Mouse (Mus musculus) gastrocnemius, postnatal 4 days (tissue): ENCODE measurements around the gene Wdr70. TPM values are rescaled to one million over a fixed set of nuclear protein-coding genes. Genes with fewer than 3 reads are reported as not detected.

Experiments
- DNase-seq, 2 experiments: peaks; one replicate each; pipeline ENCODE4 v3.0.0; 2021 to 2022; ENCODE audit warnings: low spot score in 2 of 2, mixed read lengths in 2 of 2
- total RNA-seq, 2 experiments: library from RNA; stranded (reverse); gene quantifications; 2 replicates each; pipeline ENCODE4 v1.2.3; 2021

Gene Wdr70
- total RNA-seq, 2 experiments from 2014 or later = 21.7 to 26.8 TPM

DNA sequence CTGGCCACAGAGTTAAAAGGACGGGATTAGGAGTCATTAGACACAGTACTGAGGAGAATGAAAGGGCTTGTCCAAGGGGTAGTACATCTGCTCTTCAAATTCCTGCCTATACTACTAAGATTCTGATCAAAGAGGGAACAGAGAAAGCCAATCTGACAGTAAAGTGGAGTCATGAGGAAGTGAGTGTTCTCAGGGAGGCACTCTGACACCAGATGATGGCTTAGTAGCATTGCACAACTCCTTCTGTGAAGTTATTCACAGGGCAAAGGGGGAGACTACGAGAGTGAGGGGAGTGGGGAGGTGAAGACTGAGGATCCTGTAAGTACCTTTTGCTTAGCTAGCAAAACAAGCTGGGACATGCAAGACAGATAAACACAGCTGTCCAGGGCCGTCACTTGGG is 61.2 kb downstream of the Wdr70 start:
- DNase-seq = no peak

DNA sequence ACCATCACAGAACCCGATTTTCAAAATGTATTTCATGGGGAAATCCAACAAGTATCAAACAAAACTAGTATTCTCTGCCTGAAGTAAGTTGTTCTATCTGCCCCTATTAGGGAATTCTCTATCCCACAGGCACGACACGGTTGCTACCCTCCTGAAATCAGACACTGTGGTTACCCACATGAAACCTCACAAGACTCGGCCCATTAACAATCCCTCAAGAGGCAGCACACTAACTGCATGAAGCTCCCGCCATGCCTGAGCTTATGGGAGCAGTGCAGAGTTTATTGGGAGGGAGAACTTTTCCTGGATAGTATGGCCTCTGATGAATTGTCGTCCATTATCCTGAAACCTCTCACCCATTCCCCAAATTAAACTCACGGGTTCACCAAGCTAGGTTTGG is 67.8 kb downstream of the Wdr70 start:
- DNase-seq = no peak

DNA sequence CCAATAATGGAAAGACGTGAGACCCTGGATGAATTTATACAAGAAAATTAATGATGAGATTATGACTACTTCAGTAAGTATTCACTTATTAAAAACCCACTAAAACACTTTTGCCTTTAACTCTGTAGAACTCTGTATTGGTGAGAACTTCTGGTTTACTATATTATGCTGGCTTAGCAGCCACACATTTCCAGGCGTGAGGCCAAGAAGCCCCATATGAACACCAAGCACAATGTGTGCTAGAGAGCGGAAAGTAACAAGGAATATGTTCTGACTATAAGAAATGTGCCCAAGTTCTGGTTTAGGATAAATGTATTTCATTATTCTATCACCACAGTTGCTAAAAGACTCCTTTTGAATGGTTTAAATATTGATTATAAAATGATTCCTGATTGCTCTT is 68.4 kb downstream of the Wdr70 start:
- no peak for DNase-seq

DNA sequence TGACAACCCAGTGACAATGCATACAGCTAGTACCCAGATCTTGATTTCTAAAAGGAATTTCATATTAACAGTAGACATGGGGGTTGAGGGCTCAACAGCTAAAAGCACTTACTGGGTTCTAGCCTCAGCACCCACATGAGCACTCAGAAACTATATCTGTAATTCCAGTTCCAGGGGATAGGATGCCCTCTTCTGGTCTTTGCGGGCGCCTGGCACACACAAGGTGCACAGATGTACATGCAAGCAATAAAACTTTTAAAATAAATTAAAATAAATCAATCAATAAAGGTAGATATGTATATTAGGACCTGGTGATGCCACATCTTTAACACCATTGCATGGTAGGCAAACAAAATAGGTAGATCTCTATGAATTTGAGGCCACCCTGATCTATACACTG is 71.5 kb downstream of the Wdr70 start:
- DNase-seq = no peak

DNA sequence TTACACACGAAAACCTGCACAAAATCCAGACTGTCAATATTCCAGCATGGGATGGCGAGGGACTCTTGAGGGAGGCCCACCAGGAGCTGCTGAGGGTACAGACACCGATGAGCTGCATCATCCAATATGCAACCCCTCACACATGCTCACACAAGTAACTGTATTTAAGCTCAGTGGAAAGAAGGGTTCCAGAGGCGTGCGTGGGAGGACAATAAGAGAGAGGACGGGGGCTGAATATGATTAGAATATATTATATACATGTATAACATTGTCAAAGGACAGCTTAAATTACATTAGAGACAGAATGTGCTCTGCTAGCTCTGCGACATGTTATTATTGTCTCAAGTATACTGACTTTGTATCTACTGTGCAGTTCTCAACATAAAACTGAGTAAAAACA is 87.6 kb downstream of the Wdr70 start:
- DNase-seq = no peak

DNA sequence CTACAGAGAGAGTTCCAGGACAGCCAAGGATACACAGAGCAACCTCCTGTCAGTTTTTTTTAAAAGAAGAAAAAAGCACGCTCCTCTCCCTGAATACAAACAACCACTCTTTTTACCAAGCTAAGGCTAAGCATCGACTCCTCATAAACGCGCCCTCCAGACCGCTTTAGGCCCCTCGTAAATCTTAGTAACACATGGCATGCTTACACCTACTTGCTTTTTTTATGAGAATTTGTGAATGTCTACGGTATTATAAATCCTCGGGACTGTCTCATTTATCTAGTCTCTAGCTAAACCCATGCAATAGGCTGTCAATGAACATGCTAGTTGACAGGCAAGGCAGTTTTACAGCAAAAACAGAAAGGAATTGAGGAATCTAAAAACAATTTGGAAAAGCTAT is 91.6 kb downstream of the Wdr70 start:
- no peak for DNase-seq

DNA sequence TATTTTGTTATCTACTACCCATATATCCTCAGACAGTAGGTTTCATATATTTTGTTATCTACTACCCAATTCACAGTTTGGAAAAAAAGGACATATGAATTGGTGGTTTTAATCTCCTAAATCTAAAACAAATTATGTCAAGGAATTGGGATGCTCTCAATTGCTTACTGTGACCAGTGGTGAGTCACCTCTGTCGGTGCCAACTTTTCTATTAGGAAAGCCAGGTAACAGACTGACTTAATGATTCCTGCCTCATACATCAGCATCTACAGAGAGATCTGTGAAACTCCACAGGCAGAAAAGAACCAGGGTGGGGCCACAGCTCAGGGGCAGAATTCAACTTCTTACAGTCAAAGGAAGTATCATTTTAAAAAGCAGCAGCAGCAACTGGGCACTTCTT is 93.0 kb downstream of the Wdr70 start:
- no peak for DNase-seq

DNA sequence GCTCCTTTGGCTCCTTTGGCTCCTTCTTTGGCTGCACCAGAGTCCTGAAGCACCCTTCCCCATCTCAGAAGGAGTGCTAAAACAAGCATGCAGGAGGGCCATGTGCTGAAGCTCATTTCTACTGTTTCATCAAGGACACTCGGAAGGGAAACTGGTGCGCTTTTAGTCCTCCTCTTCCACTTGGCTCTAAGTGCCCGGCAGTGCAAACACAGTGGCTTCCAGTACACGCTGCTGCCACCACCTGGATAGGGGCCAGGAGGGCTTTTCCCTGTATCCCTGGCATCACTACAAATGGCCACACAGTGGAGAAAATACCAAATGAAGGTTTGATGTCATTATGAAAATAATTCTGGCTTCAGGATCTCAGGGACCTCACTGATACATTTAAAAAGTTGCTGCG is 93.5 kb downstream of the Wdr70 start:
- DNase-seq = no peak

DNA sequence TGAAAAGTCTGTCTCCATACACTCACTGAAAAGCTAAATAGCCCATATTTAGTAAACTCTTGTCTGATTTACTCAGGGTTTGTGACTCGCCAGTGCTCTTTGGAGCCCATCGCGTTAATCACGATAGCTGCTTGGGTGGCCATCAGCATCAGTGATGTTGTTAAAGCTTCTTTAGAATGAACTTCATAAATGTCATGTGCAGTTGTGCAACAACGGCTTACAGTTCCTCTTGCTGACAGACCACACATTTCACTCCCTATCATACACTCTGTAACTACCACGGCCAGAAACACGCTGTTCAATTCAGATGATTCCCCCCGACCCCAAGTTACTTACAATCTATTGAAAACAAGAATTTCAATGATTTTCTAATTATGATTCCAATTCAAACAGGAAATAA is 95.2 kb downstream of the Wdr70 start:
- DNase-seq = no peak

DNA sequence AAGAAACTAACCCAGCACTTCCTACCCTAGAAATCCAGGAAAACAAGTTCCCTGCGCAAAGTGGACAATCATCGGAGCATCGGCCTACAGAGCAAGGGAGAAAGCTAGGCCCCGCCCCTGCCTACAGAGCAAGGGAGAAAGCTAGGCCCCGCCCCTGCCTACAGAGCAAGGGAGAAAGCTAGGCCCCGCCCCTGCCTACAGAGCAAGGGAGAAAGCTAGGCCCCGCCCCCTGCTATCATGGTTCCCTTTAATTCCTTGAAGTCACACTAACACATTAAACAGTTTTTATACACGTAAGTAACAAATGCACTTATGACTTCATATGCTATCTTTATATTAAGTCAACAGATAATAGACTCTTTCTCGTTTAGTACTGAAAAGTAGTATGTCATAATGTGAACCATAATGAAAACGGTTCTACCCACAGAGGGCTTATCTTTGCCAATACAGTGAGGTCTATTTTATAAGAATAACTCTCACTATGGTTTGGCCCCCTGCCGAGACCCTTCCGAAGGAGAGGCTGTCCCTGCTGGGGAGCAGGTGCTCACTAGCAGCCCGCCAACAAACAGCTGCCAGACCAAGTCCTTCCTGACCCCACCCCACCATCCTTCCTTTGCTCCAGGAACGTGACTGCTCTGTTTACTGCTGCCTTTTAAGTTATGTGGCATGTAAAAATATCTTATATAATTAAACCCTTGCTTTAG is 100.0 kb downstream of the Wdr70 start:
- DNase-seq = no peak

DNA sequence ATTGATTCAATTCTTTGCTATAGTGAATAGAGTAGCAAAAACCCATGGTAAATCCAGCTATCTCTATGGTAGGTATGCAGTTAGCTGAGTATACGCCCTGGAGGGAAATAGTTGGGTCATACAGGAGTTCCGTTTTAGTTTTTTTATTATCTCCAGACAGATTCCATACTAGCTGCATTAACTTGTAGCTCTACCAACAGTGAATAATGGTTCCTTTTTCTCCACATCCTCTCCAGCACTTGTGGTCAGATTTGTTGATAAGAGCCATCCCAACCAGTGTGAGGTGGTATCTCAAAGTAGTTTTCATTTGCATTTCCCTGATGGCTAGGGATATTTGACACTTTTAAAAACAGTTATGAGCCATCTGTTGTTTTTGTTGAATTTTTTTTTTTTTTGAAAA is 100.9 kb downstream of the Wdr70 start:
- no peak for DNase-seq

DNA sequence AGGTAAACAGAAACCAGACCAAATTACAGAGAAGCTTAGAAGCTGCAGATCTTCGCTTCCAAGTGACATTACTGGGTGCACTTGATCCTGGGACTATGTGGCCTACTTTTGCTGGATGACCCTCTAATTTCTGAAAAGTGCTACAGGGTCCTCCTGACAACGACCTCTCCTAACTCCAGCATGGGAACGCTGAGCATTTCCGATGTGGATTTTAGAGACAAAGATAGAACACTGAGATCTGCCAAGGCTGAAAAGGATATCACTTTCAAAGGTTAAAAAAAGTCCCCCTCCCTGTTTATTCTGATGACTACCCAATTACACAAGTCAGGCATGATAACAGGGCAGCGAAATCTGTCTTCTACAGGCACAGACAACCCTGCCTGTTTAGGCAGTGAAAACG is 105.3 kb downstream of the Wdr70 start:
- DNase-seq = no peak

DNA sequence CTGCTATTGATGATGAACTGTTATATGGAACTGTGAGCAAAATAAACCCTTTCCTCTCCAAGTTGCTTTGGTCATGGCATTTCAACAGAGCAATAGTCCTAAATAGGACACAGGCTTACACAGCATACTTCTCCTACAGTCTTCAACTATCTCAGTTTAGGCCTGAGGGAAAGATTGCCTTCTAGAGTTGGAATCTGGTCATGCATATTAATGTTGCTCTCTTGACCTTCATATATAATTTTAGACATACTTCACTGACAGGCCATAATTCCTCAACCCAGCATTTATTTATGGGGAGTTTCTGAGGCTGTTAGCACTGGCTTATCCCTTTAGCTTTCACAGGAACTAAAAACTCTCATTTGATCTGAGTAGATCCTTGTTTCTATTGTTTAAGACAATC is 108.9 kb downstream of the Wdr70 start:
- DNase-seq = no peak

DNA sequence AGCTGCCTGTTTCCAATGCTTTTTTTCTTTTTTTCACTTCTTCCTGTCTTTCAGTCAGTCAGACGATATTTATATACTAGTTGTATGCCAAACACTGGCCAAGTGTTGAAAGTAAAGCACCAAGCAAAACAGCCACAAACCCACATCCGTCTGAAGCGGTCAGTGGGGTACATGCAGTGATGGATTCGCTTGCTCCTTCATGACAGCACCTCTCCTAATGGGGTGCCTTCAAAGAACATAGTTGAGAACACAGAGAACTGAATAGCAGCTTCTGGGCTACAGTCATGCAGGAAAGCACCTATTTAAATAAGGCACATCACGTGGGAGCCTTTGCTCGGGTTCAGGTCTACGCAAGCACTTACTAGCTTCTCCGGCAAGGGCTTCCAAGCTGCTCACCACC is 111.6 kb downstream of the Wdr70 start:
- DNase-seq = no peak

DNA sequence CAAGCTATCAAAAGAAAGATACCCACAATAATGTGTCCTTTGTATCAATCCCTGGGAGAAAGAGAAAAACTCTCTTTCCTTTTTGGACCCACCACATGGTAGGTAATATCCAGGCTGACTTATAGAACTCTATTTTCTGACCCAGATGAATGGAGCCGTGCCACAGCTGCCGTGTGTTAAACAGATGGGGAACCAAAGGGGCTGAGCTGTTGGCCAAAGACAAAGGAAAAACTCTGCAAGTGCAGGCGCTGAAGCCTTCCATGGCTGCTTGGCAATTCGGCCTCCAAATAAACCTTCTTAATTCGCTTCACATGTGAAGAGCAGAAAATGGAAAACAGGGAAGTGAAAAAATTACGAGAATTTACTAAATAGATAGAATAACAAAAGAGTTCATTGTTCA is 112.7 kb downstream of the Wdr70 start:
- DNase-seq = no peak

DNA sequence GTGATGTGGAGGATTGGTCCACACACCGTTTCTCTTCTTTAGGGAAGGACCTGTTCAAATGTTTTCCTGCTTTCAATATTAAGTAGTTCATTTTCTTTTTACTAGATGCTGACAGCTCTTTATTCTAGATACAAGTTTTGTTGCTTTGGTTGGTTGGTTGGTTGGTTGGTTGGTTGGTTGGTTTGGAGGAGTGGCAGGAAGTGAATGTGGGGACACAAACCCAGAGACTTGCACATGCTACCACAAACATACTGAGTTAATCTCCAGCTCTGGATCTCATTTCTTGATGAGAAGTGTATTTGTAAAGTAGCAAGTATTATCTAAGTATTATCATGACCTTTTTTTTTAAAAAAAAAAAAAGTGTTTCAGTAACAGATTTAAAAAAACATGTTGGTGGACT is 120.4 kb downstream of the Wdr70 start:
- DNase-seq = no peak

DNA sequence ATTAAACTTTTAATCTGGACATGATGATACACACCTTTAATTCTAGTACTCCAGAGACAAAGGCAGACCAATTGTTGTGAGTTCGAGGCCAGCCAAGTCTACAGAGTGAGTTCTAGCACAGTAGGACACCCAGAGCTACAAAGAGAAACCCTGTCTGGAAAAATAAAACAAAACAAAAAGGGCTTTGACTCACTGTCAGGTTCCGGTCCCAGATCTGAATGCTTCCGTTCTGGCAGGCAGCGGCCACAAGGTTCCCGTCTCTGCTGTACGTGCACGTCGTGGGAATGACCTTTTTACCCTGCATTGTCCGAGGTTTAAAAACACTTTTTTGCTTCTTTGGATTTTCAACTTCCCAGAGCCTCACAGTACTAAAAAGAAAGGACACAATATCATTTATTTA is 122.2 kb downstream of the Wdr70 start:
- no peak for DNase-seq

DNA sequence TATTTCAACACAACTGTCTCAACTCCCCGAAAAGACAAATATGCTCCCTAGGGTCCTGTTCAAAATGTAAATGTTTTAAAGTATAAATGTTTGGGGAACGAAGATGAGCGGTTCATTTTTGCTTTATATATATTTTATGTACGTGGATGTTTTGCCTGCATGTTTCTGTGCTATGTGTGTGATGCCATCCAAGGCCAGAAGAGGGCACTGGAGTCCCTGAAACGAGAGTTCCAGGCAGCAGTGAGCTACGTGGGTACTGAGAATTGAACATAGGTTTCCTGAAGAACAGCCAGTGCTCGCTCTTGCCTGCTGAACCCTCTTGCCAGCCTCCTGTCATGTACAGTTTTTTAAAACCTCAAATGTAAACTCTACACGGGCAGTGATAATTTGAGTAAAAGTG is 124.6 kb downstream of the Wdr70 start:
- DNase-seq = no peak

DNA sequence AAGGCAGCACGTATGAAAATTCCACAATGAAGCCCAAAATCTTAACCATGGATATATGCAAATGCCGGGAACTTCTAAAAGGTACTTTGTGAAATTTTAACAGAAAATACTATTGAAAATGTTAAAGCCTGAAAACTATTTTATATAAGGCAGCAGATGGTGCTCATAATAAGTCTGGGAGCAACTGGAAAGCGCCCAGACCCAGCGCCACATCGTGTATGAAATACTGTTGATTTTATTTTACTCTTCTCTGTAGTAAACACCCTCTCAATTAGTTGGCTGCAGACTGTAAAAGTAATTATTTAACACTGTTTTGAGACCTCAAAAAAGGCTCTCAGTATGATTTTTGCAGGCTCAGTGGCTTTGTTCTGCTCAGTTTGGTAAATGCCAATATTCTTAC is 126.5 kb downstream of the Wdr70 start:
- no peak for DNase-seq

DNA sequence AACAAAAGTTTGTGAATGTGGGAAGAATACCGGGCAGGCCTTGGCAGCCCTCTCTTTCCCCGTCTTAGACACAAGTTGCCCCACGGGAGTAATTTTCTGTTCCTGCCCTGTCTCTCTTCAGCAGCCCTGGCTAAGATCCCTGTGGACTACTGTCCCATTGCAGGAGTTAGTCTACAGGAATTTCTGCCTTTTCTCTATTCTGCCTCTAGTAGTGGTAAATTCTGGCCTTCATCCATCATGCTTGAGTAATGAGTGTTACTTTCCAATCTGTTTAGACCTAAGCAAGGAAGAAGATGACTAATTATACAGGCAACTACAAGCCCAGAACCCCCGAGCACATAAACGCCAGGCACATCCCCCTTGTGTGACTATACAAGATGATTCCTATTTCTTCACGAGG is 136.2 kb downstream of the Wdr70 start:
- no peak for DNase-seq

DNA sequence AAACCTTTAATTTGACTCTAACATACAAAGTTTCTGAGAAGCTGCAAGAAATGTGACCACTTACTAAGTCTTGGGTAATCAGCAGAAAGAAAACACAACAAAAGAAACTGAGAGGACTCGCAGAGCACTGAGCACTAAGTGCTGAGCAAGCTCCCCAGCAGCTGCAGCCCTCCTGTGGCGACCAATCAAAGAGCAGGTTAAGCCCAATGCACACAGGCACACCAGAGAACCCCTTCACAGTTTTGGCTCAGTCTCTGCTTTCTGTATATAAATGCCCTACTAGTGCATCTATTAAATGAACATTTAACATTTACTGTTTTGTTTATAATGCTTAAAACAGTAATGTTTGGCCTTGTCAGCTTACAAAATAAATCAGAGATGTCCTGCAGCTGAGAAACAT is 137.5 kb downstream of the Wdr70 start:
- no peak for DNase-seq

DNA sequence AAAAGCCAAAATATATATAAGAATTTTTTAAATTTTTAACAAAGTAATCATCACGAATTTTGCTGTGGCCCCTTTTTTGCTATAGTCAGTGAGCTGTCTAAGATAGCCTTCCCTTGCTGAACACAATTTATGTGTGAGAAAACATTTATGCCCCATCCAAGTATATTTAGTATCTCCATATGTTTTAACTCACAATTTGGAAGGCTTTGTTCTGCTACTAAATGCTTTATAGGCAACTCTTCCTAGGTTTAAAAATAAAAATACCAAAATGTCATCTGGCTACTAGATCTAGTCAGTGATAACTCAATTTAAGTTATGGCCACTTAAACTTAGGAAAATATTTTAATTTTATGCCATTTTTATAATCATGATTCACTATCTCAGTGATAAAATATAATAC is 142.1 kb downstream of the Wdr70 start:
- no peak for DNase-seq

DNA sequence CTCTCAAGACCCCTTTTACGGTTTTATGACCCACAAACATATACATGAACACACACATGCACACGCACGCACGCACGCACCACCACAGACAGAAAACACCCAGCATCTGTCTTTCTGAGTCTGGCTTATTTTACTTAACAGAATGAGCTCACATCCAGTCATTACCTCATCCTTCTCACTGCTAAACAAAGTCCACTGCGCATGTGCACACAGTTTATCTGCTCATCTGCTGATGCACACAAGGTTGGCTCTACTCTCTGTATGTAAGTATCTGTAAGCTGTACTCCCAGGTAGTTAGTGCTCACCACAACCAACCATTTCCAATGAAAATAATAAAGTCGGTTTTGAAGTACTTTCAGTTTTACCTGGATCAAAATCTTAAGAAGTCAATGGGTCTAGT is 148.4 kb downstream of the Wdr70 start:
- no peak for DNase-seq

DNA sequence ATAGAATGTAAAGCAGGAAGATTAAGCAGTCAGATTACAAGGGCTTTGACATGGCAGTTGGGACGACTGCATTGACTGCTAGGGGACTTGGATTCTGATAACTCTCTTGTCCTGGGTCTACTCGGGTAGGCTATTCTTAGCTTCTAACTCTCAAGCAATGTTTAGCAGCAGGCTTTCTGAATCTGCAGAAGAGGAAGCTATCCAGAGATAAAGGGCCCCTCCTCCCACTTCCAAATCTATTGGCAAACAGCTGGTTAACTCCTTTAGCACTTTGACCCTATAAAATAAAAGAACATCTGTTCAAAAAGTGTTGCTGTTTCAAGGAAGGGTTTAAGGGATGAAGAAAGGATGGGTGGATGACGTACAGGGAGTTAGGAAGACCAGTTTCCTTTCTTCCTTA is 157.3 kb downstream of the Wdr70 start:
- no peak for DNase-seq
